Mouse (Mus musculus) frontal cortex, postnatal 25 days (tissue): ENCODE results near the gene Asxl1.

ENCODE experiments used
- DNase-seq, 2 experiments: peaks; one replicate each; pipeline ENCODE4 v3.0.0; 2022; ENCODE audit warnings: low spot score in 2 of 2

The Asxl1 gene

DNA sequence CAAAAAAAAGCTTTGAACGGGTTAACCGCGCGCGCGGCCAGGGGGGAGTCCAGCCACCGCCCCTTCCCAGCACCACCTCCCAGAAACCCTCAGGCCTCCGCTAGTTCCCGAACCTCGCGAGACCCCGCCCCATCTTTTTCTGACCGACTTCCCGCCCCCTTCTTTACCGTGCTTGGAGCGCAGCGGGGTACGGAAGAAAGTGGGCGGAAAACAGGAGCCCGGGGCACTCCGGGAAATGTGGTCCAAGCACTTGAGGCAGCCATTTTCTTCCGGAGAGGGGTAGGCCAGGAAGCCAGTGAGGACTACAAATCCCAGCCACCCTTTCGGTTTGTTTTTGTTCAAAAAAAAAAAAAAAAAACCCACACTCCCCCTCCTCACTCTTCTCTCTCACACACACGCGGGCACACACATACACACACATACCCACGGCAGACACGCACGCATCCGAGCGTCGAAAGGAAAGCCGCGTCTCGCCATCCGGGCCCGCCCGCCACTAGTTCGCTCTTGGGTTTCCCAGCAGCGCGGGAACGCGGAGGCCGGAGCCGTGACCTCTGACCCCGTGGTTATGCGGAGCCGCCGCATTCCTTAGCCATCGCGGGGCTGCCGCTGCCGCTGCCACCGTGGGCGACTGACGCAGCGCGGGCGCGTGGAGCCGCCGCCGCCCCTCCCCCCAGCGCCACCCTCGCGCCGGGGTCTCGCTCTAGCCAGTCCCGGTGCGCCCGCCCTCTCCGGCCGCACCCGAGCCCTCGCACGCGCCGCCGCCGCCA, at the start of gene Asxl1:
Gene Asxl1 (plus strand): TSS at position 376 of the 767 bp plus-strand sequence.
- peak; percentile 81 to 94 for DNase-seq

GRCm38 (mm10) chr2:153297771-153298170, 47.9 kb upstream of the Asxl1 start:
- DNase-seq, result no peak

GRCm38 (mm10) chr2:153298460-153298859, 47.2 kb upstream of the Asxl1 start:
- DNase-seq, result no peak

- no peak for DNase-seq
Measured at GRCm38 (mm10) chr2:153298863-153299262, 46.8 kb upstream of the Asxl1 start.

DNA sequence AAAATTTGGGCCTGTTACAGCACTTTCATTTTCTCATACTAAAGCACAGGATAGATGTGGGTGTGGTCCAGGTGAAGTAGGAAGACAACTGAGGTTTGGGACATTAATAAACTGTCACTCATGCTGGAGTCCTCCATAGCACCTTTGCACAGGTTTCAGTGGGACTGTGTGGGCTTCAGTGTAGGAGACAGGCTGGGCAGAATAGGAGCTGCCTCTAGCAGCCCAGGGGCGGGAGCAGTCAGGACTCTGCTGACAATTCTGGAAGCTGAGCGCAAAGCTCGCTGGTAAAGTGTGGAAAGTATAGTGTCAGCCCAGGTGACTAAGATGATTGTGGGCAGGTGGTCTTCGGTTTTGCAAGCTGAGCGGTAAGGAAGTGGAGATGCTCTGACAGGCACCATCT, 44.5 kb upstream of the Asxl1 start:
- no peak for DNase-seq

DNA sequence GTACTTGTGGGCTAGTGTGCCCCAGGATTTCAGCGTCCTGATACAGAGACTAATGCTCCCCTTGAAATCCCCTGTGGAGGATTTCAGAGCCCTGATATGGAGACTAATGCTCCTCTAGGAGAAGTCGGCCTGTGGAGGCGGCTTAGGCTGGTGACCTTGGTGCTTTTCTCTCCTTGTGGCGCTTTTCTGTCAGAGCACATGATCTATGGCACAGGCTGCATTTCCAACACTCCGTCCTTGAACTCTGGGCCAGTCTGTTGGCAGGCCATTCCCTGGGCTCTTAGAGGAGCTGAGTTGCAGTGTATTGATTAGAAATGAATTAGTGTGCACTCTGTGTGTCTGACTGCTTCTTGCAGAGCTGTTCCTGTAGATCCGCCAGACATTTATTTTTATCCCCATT, 40.4 kb upstream of the Asxl1 start:
- no peak for DNase-seq

GRCm38 (mm10) chr2:153308586-153308985, 37.0 kb upstream of the Asxl1 start:
- DNase-seq, result no peak

GRCm38 (mm10) chr2:153309106-153309505, 36.5 kb upstream of the Asxl1 start:
- DNase-seq, result no peak

DNA sequence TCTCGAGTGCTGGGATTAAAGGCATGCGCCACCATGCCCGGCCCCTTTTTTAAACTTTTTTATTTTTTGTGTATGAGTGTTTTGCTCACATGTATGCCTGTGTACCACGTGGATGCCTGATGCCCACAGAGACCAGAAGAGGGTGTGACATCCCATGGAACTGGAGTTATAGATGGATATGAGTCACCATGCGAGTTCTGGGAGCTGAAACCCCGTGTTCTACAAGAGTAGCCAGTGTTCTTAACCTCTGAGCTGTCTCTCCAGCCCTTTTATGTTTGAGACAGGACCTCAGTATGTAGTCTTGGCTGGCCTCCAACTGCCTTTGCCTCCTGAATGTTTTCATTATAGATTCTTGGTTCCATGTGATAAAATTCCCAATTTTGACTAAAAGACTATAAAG, 35.4 kb upstream of the Asxl1 start:
- DNase-seq, result no peak

- no peak for DNase-seq
Measured at GRCm38 (mm10) chr2:153312884-153313283, 32.7 kb upstream of the Asxl1 start.

- DNase-seq, result no peak
Measured at GRCm38 (mm10) chr2:153318408-153318807, 27.2 kb upstream of the Asxl1 start.

- DNase-seq, result no peak
Measured at GRCm38 (mm10) chr2:153319036-153319643, 26.5 kb upstream of the Asxl1 start.

- no peak for DNase-seq
Measured at GRCm38 (mm10) chr2:153325706-153326376, 19.8 kb upstream of the Asxl1 start.

DNA sequence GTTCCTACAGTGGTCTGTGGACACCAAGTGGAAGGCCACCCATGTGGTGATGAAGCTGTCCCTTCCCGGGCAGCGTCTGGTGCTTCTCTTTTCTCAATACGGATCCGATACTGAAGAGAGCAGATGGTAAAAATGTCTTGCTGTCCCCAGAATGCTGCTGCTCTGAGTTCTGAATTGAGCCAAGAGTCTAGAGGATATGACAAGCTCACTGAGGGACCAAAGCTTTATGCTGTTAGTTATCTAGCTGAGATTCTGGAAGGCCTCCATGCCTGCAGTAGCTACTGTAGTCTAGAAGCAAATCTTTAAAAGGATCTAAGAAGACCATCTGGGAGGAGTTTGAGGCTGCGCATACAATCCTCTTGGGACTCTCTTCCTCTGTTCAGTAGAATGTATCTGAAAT, 13.4 kb upstream of the Asxl1 start:
- DNase-seq, result no peak

DNA sequence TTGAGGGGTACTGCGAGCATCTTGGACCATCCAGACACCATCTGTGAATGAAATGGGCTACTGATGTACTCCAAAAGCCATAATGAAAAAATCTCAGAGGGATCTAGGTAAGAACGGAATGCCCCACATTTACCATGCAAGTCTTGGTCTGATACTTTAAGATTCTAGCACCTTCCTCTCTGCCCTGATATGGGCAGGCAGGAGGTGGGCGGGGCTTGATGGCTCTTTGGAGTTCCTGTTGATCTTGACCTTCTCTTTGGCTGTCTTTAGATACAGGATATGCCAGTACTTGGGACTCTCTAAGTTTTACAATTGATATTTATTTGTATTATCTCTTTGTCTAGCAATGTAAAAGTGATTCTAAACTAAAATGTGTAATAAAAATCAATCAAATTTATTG, 12.6 kb upstream of the Asxl1 start:
- DNase-seq, result no peak

DNA sequence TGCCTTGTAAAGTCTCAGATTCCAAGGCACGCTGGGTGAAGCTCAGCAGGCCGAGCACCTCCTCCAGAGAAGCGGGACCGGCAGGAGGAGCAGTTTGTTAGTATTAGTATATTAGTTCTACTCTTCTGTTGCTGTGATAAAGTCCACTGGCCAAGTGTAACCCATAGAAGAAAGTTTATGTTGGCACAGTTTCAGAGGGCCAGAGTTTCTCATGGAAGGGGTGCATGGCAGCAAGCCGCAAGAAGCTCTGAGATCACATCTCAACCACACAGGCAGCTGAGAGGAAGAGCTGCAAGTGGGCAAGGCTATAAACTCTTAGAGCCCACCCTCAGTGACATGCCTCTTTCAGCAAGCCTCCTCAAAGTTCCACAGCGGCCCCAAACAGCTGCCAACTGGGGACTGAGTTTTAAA, 11.8 kb upstream of the Asxl1 start:
- DNase-seq, result no peak

DNA sequence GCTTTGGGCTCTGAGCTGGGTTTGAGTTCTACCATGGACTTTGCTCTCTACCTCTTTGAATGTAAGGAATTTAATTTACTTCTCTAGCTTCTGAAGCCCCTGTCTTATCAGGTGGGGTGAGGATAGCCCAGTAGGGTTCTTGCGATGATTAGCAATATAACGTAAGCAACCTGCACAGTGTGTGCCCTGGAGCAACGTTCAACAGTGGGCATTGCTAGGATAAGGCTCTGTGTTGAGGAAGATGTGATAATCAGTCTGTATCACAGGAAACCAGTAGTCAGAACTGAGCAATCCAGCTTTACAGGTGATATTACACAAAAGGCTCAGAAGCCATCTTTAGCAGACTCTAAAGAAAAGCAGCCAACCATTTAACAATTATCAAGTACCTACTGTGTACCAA, 11.3 kb upstream of the Asxl1 start:
- DNase-seq, result no peak

DNA sequence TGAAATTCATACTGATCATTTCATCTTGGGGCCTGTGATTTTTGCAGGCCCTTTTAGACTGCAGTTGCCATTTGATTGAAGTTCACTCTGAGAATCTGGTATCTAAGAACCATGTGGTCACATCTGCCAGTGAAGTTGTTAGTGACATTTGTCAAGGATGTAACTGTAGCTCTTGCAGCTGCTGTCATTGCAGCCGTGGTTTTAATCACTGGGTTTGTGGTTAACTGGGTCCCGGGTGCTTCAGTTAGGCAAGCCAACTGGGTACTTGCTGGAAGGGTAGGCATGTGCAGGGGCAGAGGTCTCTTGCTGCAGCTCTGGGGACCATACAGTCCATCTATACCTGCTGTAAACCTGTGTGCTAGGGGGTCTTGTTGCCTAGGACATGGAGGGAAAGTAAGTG, 9.5 kb upstream of the Asxl1 start:
- DNase-seq, result no peak

GRCm38 (mm10) chr2:153338361-153339350, 7.0 kb upstream of the Asxl1 start:
- no peak for DNase-seq

DNA sequence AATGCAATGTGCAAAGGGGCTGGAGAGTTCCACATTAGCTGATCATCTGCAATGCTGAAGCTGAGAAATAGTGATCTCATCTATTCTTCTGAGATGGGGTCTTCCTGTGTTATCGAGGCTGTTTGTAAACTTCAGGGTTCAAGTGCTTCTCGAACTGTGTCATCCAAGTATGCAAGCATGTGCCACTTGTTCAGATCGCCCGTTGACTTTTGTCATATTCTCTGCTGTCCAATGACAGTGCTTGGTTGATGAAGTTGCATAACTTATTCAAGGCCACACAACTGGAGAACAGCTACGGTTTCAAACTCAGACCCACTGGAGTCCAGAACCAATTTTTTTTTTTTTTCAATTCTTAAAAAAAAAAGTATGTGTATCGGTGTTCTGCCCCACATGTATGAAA, 3.5 kb upstream of the Asxl1 start:
- DNase-seq, result no peak

DNA sequence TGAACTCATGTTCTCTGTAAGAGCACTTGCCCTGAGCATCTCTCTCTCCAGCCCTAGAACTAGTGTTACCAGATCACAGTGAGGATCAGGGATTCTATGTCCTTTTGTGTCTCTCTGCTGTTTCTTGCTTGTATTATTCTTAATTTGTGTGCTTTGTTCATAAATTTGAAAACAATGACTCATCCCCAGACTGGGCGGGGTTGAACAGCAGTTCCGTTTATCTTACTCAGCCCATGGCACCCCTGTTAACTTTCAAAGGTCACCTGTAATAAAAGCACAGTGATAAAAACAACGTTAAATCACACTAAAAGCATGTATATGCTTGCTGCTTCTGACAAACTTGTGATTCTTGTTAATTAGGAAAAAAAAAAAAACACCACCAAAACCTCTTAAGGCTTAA, 3.0 kb upstream of the Asxl1 start:
- DNase-seq, result no peak

DNA sequence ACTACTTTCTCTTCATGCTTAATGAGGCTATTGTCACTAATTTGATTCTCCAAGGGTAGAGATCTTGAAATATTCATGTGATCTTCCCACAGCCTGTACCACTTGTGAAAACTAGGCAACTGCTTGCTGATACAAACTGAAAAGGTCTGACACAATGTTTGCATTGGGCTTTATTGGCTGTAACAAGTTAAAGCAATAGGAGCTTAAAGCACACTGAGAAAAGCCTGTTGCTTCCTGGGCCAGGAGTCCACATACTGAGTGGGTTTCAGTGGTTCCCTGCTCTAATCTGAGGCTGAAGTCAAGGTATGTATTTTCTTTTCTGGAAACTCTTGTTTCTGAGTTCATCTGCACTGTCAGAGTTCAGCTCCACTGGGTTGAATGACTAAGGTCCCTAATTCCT, 2.4 kb upstream of the Asxl1 start:
- DNase-seq, result no peak
